Mouse (Mus musculus): Measurements from ENCODE around the gene Dgki. TPM values are rescaled to one million over a fixed set of nuclear protein-coding genes. Genes with fewer than 3 reads are reported as not detected.

The Dgki gene
- polyA plus RNA-seq, 1 experiment from 2014 or later: 0.88 TPM

GRCm38 (mm10) chr6:36857627-36858257 is 442.2 kb downstream of the Dgki start:
- no peak for ATAC-seq (ENCODE audit: insufficient number of reproducible peaks, insufficient read depth, low FRiP score, low read depth)
- Histone ChIP-seq H3K4me1 (ENCODE audit: control insufficient read depth in 2 of 2, insufficient read depth in 2 of 2, low read length in 2 of 2) (peaks cover 0 to 4% of the 10 kb centered on the region in 2 experiments; a peak in 1 of 4 replicates), H3K4me3 (ENCODE audit: control insufficient read depth in 1 of 2, insufficient read depth in 1 of 2, low read depth in 1 of 2, low read length in 2 of 2) (no peak overlapping the region), H3K4me2 (ENCODE audit: low read length) (no peak overlapping the region), H3K9ac (ENCODE audit: low read length) (no peak overlapping the region), H3K27ac (replicated peaks in 1 of 2; ENCODE audit: control insufficient read depth in 1 of 2, insufficient read depth in 1 of 2, low read depth in 2 of 2, low read length in 2 of 2) (no peak overlapping the region), H3K36me3 (ENCODE audit: control insufficient read depth, insufficient read depth, low read length) (no peaks in the 10 kb centered on the region), H3K27me3 (ENCODE audit: control insufficient read depth, insufficient read depth, low read length) (no peaks in the 10 kb centered on the region), H3K9me3 (ENCODE audit: control insufficient read depth, low read length) (no peaks in the 10 kb centered on the region)
- WGBS: 52% methylated on average over 6 of the region's 6 CpGs

GRCm38 (mm10) chr6:36850422-36851129 is 449.4 kb downstream of the Dgki start:
- Histone ChIP-seq H3K9ac (ENCODE audit: low read length) (no peak overlapping the region), H3K27me3 (ENCODE audit: control insufficient read depth, insufficient read depth, low read length) (no peaks in the 10 kb centered on the region), H3K4me2 (ENCODE audit: low read length) (no peak overlapping the region), H3K4me3 (ENCODE audit: control insufficient read depth in 1 of 2, insufficient read depth in 1 of 2, low read depth in 1 of 2, low read length in 2 of 2) (no peak overlapping the region), H3K36me3 (ENCODE audit: control insufficient read depth, insufficient read depth, low read length) (no peaks in the 10 kb centered on the region), H3K9me3 (ENCODE audit: control insufficient read depth, low read length) (no peaks in the 10 kb centered on the region), H3K4me1 (ENCODE audit: control insufficient read depth in 2 of 2, insufficient read depth in 2 of 2, low read length in 2 of 2) (no peaks in the 10 kb centered on the region), H3K27ac (replicated peaks in 1 of 2; ENCODE audit: control insufficient read depth in 1 of 2, insufficient read depth in 1 of 2, low read depth in 2 of 2, low read length in 2 of 2) (no peak overlapping the region)
- ATAC-seq (ENCODE audit: insufficient number of reproducible peaks, insufficient read depth, low FRiP score, low read depth): peak; percentile 43; the same call in 1 of the 2 replicates
- 59% methylated on average over 7 of the region's 7 CpGs for WGBS

GRCm38 (mm10) chr6:36845288-36845687 is 454.7 kb downstream of the Dgki start:
- H3K36me3 ChIP-seq (ENCODE audit: control insufficient read depth, insufficient read depth, low read length): no peaks in the 10 kb centered on the region
- no peak overlapping the region for H3K4me3 ChIP-seq (ENCODE audit: control insufficient read depth in 1 of 2, insufficient read depth in 1 of 2, low read depth in 1 of 2, low read length in 2 of 2)
- H3K27me3 ChIP-seq (ENCODE audit: control insufficient read depth, insufficient read depth, low read length): no peaks in the 10 kb centered on the region
- H3K27ac ChIP-seq (replicated peaks in 1 of 2; ENCODE audit: control insufficient read depth in 1 of 2, insufficient read depth in 1 of 2, low read depth in 2 of 2, low read length in 2 of 2): no peak overlapping the region
- WGBS: 54% methylated on average over 1 of the region's 1 CpGs
- peaks cover 2 to 8% of the 10 kb centered on the region in 2 experiments for H3K4me1 ChIP-seq (ENCODE audit: control insufficient read depth in 2 of 2, insufficient read depth in 2 of 2, low read length in 2 of 2)
- H3K4me2 ChIP-seq (ENCODE audit: low read length): no peak overlapping the region
- no peak for ATAC-seq (ENCODE audit: insufficient number of reproducible peaks, insufficient read depth, low FRiP score, low read depth)
- no peak overlapping the region for H3K9ac ChIP-seq (ENCODE audit: low read length)
- H3K9me3 ChIP-seq (ENCODE audit: control insufficient read depth, low read length): no peaks in the 10 kb centered on the region

DNA sequence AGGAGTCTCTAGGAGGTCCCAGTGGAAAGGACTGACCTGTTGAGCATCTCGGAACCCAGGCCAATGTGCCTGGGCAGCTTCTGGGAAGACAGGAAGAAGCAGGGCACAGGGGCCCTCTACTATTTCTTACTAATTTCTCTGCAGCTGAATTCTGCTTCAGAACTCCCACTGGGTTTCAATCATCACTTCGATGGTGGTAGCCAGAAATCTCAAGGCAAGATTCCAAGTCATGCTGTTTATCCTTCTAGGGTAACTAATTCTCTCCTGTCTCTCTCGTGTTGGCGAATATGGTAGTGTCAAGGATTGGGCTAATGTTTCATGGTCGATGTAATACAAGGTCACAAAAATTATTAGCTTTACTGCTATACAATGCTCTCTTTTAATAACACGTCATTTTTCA is 455.7 kb downstream of the Dgki start:
- WGBS: 71% methylated on average over 6 of the region's 6 CpGs
- Histone ChIP-seq H3K4me3 (ENCODE audit: control insufficient read depth in 1 of 2, insufficient read depth in 1 of 2, low read depth in 1 of 2, low read length in 2 of 2) (no peak overlapping the region), H3K9ac (ENCODE audit: low read length) (no peak overlapping the region), H3K4me2 (ENCODE audit: low read length) (no peak overlapping the region), H3K36me3 (ENCODE audit: control insufficient read depth, insufficient read depth, low read length) (no peaks in the 10 kb centered on the region), H3K27me3 (ENCODE audit: control insufficient read depth, insufficient read depth, low read length) (no peaks in the 10 kb centered on the region), H3K27ac (replicated peaks in 1 of 2; ENCODE audit: control insufficient read depth in 1 of 2, insufficient read depth in 1 of 2, low read depth in 2 of 2, low read length in 2 of 2) (no peak overlapping the region), H3K4me1 (ENCODE audit: control insufficient read depth in 2 of 2, insufficient read depth in 2 of 2, low read length in 2 of 2) (peaks cover 2 to 8% of the 10 kb centered on the region in 2 experiments), H3K9me3 (ENCODE audit: control insufficient read depth, low read length) (no peaks in the 10 kb centered on the region)
- no peak for ATAC-seq (ENCODE audit: insufficient number of reproducible peaks, insufficient read depth, low FRiP score, low read depth)

DNA sequence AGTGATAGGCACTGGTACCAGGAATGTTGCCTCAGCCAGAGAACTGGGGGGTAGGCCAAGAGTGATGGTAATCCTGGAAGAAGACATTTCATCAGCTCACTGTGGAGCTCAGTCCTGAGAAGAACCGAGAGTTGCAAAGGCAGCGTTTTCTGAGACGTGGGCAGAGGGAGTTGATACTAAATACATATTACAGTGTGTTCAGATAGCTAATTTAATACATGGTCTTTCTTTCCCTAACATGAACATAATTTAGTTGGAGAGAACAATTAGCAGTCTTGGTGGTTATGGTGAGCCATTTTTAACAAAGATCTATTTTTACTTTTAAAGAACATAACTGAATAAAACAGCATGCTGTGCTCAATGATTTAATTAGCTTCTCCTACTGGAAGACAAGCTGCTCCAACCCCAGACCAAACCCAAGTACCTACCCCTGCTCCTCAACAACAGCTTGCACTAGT is 456.9 kb downstream of the Dgki start:
- H3K4me1 ChIP-seq (ENCODE audit: control insufficient read depth in 2 of 2, insufficient read depth in 2 of 2, low read length in 2 of 2): peaks cover 2 to 8% of the 10 kb centered on the region in 2 experiments
- no peak overlapping the region for H3K4me3 ChIP-seq (ENCODE audit: control insufficient read depth in 1 of 2, insufficient read depth in 1 of 2, low read depth in 1 of 2, low read length in 2 of 2)
- no peak for ATAC-seq (ENCODE audit: insufficient number of reproducible peaks, insufficient read depth, low FRiP score, low read depth)
- no peak overlapping the region for H3K27ac ChIP-seq (replicated peaks in 1 of 2; ENCODE audit: control insufficient read depth in 1 of 2, insufficient read depth in 1 of 2, low read depth in 2 of 2, low read length in 2 of 2)
- 60% methylated on average over 3 of the region's 3 CpGs for WGBS
- no peaks in the 10 kb centered on the region for H3K27me3 ChIP-seq (ENCODE audit: control insufficient read depth, insufficient read depth, low read length)
- no peaks in the 10 kb centered on the region for H3K36me3 ChIP-seq (ENCODE audit: control insufficient read depth, insufficient read depth, low read length)
- no peak overlapping the region for H3K4me2 ChIP-seq (ENCODE audit: low read length)
- H3K9me3 ChIP-seq (ENCODE audit: control insufficient read depth, low read length): no peaks in the 10 kb centered on the region
- H3K9ac ChIP-seq (ENCODE audit: low read length): no peak overlapping the region

- Histone ChIP-seq H3K27ac (replicated peaks in 1 of 2; ENCODE audit: control insufficient read depth in 1 of 2, insufficient read depth in 1 of 2, low read depth in 2 of 2, low read length in 2 of 2) (no peak overlapping the region), H3K27me3 (ENCODE audit: control insufficient read depth, insufficient read depth, low read length) (no peaks in the 10 kb centered on the region), H3K4me2 (ENCODE audit: low read length) (no peak overlapping the region), H3K4me1 (ENCODE audit: control insufficient read depth in 2 of 2, insufficient read depth in 2 of 2, low read length in 2 of 2) (peaks cover 2 to 8% of the 10 kb centered on the region in 2 experiments), H3K9me3 (ENCODE audit: control insufficient read depth, low read length) (no peaks in the 10 kb centered on the region), H3K9ac (ENCODE audit: low read length) (no peak overlapping the region), H3K4me3 (ENCODE audit: control insufficient read depth in 1 of 2, insufficient read depth in 1 of 2, low read depth in 1 of 2, low read length in 2 of 2) (no peak overlapping the region), H3K36me3 (ENCODE audit: control insufficient read depth, insufficient read depth, low read length) (no peaks in the 10 kb centered on the region)
- no peak for ATAC-seq (ENCODE audit: insufficient number of reproducible peaks, insufficient read depth, low FRiP score, low read depth)
- WGBS: 84% methylated on average over 5 of the region's 5 CpGs
Observed at GRCm38 (mm10) chr6:36842101-36842922, 457.7 kb downstream of the Dgki start.

GRCm38 (mm10) chr6:36841701-36842100 is 458.3 kb downstream of the Dgki start:
- Histone ChIP-seq H3K27ac (replicated peaks in 1 of 2; ENCODE audit: control insufficient read depth in 1 of 2, insufficient read depth in 1 of 2, low read depth in 2 of 2, low read length in 2 of 2) (no peak overlapping the region), H3K4me2 (ENCODE audit: low read length) (no peak overlapping the region), H3K4me1 (ENCODE audit: control insufficient read depth in 2 of 2, insufficient read depth in 2 of 2, low read length in 2 of 2) (peaks cover 2 to 8% of the 10 kb centered on the region in 2 experiments), H3K9me3 (ENCODE audit: control insufficient read depth, low read length) (no peaks in the 10 kb centered on the region), H3K9ac (ENCODE audit: low read length) (no peak overlapping the region), H3K4me3 (ENCODE audit: control insufficient read depth in 1 of 2, insufficient read depth in 1 of 2, low read depth in 1 of 2, low read length in 2 of 2) (no peak overlapping the region), H3K36me3 (ENCODE audit: control insufficient read depth, insufficient read depth, low read length) (no peaks in the 10 kb centered on the region), H3K27me3 (ENCODE audit: control insufficient read depth, insufficient read depth, low read length) (no peaks in the 10 kb centered on the region)
- no peak for ATAC-seq (ENCODE audit: insufficient number of reproducible peaks, insufficient read depth, low FRiP score, low read depth)
- 71% methylated on average over 3 of the region's 3 CpGs for WGBS
